Mouse (Mus musculus) small intestine, adult 2 months (tissue): ENCODE measurements around the gene Prr19. TPM values are rescaled to one million over a fixed set of nuclear protein-coding genes. Genes with fewer than 3 reads are reported as not detected.
A peak's percentile ranks its signal among the peaks of the same experiment; 100 is the strongest.

Experiments used
- H3K27ac ChIP-seq: fragments of 200-500 bp; 2 replicates; pipeline ENCODE4 v1.5.1; 2012; ENCODE audit warnings: low read depth, low read length, control low read depth, inconsistent platforms; ENCODE audit not compliant: insufficient read depth
- H3K27me3 ChIP-seq: fragments of 200-500 bp; 2 replicates; pipeline ENCODE4 v1.6.1; 2012; ENCODE audit warnings: mild to moderate bottlenecking, moderate library complexity, low read length, inconsistent platforms; ENCODE audit not compliant: control insufficient read depth, insufficient read depth
- H3K36me3 ChIP-seq: fragments of 200-500 bp; 2 replicates; pipeline ENCODE4 v1.6.1; 2012; ENCODE audit warnings: mild to moderate bottlenecking, low read length, control low read depth, inconsistent platforms; ENCODE audit not compliant: control insufficient read depth, insufficient read depth
- H3K4me1 ChIP-seq: fragments of 200-500 bp; 2 replicates; pipeline ENCODE4 v1.6.1; 2012; ENCODE audit warnings: low read length, inconsistent platforms, mixed read lengths; ENCODE audit not compliant: control insufficient read depth, insufficient read depth, insufficient read length
- H3K4me3 ChIP-seq: fragments of 200-500 bp; 2 replicates; pipeline ENCODE4 v1.5.1; 2012; ENCODE audit warnings: low read depth, mild to moderate bottlenecking, control low read depth, inconsistent platforms, low read length, moderate library complexity
- CTCF ChIP-seq: fragments of 200-500 bp; IDR thresholded peaks from 2 replicates; pipeline ENCODE4 v1.5.1; 2012; ENCODE audit warnings: low read depth, mild to moderate bottlenecking, control low read depth, inconsistent platforms, low read length, moderate library complexity, mixed read lengths; ENCODE audit not compliant: insufficient replicate concordance, insufficient read length; ENCODE audit errors: extremely low read depth
- POLR2A ChIP-seq: fragments of 200-500 bp; IDR thresholded peaks from 2 replicates; pipeline ENCODE4 v1.6.1; 2012; ENCODE audit warnings: low read depth, mild to moderate bottlenecking, control low read depth, inconsistent platforms, low read length, moderate library complexity
- WGBS: fragments of 180-500 bp; shearing (Covaris S2); methylation state at CpG from one replicate; pipeline ENCODE4 v1.1.7; 2018; 5-methylcytosine and 5-hydroxymethylcytosine counted together
- polyA plus RNA-seq: library from polyadenylated mRNA; depleted of rRNA; stranded (reverse); fragments of >200 nt; gene quantifications from 2 replicates; pipeline ENCODE4 v1.2.3, GENCODE M21; 2012

The Prr19 gene
- polyA plus RNA-seq, 1 experiment: not detected

- Histone ChIP-seq H3K4me1 (peaks cover 32% of the 10 kb centered on the region), H3K36me3 (peaks cover 27% of the 10 kb centered on the region), H3K27me3 (no peaks in the 10 kb centered on the region), H3K27ac (peak overlapping the region; percentile 8; the same call in 1 of the 2 replicates), H3K4me3 (peak overlapping the region; percentile 83)
- TF ChIP-seq CTCF (no peak), POLR2A (no peak)
- 1% methylated on average over 35 of the region's 36 CpGs for WGBS
These were observed 18.4 kb upstream of the Prr19 start for GRCm38 (mm10) chr7:25282731-25283211.

- no peak overlapping the region for H3K27ac ChIP-seq
These were observed 17.6 kb upstream of the Prr19 start for GRCm38 (mm10) chr7:25283637-25284036.

GRCm38 (mm10) chr7:25284171-25284570 lies 17.0 kb upstream of the Prr19 start:
- TF ChIP-seq CTCF: no peak
- TF ChIP-seq POLR2A: no peak
- no peak overlapping the region for H3K27ac ChIP-seq

More at GRCm38 (mm10) chr7:25283637-25284036, 17.6 kb upstream of the Prr19 start:
- H3K36me3 ChIP-seq: peaks cover 36% of the 10 kb centered on the region
- no peak overlapping the region for H3K4me3 ChIP-seq
- TF ChIP-seq POLR2A: no peak
- no peak for TF ChIP-seq CTCF
- WGBS: 16% methylated on average over 5 of the region's 5 CpGs
- H3K4me1 ChIP-seq: peaks cover 32% of the 10 kb centered on the region
- H3K27me3 ChIP-seq: no peaks in the 10 kb centered on the region

GRCm38 (mm10) chr7:25284766-25285165 lies 16.4 kb upstream of the Prr19 start:
- TF ChIP-seq POLR2A (no peak), CTCF (no peak)
- Histone ChIP-seq H3K36me3 (peaks cover 45% of the 10 kb centered on the region), H3K4me3 (no peak overlapping the region), H3K4me1 (peaks cover 27% of the 10 kb centered on the region), H3K27ac (no peak overlapping the region), H3K27me3 (no peaks in the 10 kb centered on the region)
- 62% methylated on average over 5 of the region's 5 CpGs for WGBS

More at GRCm38 (mm10) chr7:25284171-25284570, 17.0 kb upstream of the Prr19 start:
- WGBS: 67% methylated on average over 2 of the region's 2 CpGs
- no peak overlapping the region for H3K4me3 ChIP-seq
- peaks cover 40% of the 10 kb centered on the region for H3K36me3 ChIP-seq
- peaks cover 32% of the 10 kb centered on the region for H3K4me1 ChIP-seq
- H3K27me3 ChIP-seq: no peaks in the 10 kb centered on the region

GRCm38 (mm10) chr7:25285511-25286238 lies 15.5 kb upstream of the Prr19 start:
- Histone ChIP-seq H3K4me3 (no peak overlapping the region), H3K4me1 (peaks cover 22% of the 10 kb centered on the region), H3K27ac (no peak overlapping the region), H3K27me3 (no peaks in the 10 kb centered on the region), H3K36me3 (peaks cover 51% of the 10 kb centered on the region)
- WGBS: 94% methylated on average over 20 of the region's 20 CpGs
- TF ChIP-seq CTCF (no peak), POLR2A (no peak)

- Histone ChIP-seq H3K4me1 (peaks cover 21% of the 10 kb centered on the region), H3K4me3 (no peak overlapping the region), H3K27me3 (no peaks in the 10 kb centered on the region), H3K36me3 (peaks cover 61% of the 10 kb centered on the region), H3K27ac (no peak overlapping the region)
- 83% methylated on average over 8 of the region's 8 CpGs for WGBS
- no peak for TF ChIP-seq CTCF
- no peak for TF ChIP-seq POLR2A
These were observed 14.2 kb upstream of the Prr19 start for GRCm38 (mm10) chr7:25286989-25287388.

- TF ChIP-seq CTCF (no peak), POLR2A (no peak)
- 90% methylated on average over 12 of the region's 12 CpGs for WGBS
- no peak overlapping the region for H3K27ac ChIP-seq
- H3K4me3 ChIP-seq: no peak overlapping the region
- peaks cover 18% of the 10 kb centered on the region for H3K4me1 ChIP-seq
- peaks cover 70% of the 10 kb centered on the region for H3K36me3 ChIP-seq
- no peaks in the 10 kb centered on the region for H3K27me3 ChIP-seq
These were observed 13.2 kb upstream of the Prr19 start for GRCm38 (mm10) chr7:25288011-25288410.
